Mouse (Mus musculus): ENCODE measurements at regions not wholly inside any gene's neighbourhood (a gene's known extent, or its start where the extent isn't known, plus 50 kb on each side); places are given as distances from the start of the nearest gene placed in this dataset.
"Not testable (repeated sequence)": the region's sequence is repeated elsewhere in the genome, so short reads cannot be mapped to it uniquely, and the experiment has no call there.

DNA sequence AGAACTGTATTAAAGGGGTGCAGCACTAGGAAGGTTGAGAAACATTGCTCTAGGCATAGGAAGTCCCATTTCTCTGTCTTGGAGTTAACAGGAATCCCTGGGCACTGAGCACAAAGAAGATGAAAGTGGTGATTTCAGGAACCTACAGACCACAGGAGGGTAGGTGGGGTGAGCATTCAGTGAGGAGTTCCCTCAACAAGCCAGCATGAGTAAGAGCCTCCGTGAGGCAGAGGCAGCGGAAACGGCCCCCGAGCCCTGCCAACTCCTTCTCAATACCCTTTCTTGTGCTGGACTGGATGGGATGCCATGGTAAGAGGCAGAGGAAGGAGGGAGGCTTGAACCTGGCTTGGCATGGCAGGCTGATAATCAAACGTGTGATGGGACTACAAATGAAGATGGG, 347.2 kb downstream of the Sox9 start:
- no peak for DNase-seq (ENCODE audit: low spot score in 2 of 2)

DNA sequence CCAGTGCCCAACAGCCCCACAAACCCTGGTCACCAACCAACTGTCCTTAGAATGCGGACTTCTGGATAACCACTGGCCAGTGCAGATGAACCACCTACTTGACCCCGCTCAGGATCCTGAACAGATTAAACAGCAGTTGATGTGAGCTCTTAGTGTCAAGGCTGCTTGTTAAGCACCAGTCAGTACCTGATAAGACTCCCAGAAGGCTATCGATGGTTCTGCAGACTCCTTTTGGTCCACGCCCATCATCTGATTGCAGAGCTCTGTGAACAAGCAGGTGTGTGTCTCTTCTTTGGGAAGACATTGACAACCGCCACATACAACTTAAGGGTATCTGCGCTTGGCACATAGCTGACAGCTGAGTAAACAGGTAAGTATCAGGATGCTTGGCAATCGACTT, 348.0 kb downstream of the Sox9 start:
- DNase-seq (ENCODE audit: low spot score in 2 of 2): no peak

DNA sequence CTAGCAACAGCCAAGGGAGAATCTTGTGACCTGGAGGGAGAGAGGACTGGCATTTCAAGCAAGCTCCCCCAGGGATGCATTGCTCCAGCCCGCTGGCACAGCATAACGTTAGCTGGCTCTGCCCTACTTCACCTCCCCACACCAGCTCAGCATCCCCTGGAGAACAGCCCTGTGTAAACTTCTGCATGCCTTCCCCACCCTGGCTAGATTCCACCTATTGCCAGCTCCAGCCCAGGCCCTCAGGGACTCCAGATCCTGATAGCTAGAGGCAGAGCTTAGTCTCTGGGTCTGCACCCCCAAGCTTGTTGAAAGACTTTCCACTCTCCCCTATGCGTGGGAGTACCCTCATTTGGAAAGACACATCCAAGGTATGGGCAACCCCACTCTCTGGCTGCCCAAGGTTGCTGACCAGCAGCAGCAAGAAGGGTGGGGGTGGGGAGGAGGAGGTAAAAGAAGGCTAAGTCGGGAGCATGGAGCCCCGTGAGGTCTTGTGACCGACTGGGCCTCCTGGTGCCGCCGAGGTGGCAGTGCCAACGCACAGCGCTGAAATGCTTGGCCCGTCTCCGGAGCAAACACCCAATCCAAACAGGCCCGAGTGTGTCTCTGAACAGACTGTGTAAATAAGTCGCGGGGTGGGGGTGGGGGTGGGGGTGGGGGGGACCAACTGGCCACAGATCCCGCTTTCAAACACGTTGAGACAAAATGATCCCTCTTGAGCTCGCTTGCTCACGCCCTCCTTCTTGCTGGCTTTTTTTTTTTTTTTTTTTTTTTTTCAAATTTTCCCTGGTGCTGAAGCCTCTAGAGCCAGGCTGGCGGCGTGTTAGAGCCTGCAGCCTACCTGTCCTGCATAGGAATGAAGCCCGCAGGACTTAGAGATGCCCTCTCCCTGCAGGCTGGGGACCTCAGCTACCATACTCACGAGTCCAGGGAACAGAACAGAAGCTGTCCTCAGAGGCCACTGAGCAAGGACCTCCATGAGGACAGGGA, 350.3 kb downstream of the Sox9 start:
- no peak for DNase-seq (ENCODE audit: low spot score in 2 of 2)

DNA sequence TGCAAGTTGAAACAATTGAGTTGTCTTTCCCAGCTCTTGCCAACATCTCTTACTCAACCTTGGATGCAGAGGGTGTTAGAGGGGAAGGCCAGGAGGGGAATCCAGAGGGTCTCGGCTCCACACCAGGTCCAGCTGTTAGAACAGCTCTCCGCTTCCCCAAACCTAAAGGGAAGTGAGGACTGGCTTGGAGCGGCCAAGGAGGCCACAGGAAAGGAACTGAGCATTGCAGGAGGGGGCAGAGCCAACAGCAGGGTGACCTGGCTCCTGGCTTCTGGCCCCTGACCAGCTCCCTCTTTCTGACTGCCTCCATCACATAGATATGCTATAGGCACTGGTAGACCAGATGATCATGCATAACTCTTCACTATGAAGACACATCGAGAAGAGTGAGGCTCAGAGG, 351.4 kb downstream of the Sox9 start:
- DNase-seq (ENCODE audit: low spot score in 2 of 2): no peak

DNA sequence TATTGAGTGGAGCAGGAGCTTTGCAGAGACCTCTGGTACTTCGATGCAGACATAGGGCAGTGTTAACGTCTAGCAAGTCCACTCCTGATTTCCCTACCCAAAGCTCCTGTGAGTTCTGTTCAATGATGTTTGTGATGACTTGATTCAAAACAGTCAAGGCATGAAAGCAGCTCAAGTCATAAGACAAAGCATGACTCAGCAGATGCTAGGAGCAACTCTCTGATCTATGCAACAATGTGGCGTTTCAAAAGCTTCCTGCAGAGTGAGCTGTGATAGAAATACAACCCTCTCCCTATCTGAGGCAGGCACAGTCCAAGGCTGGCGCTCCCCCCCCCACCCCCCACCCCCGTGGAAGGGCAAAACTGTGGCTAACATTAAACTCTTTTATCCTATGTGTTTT, 353.2 kb downstream of the Sox9 start:
- DNase-seq (ENCODE audit: low spot score in 2 of 2): no peak

DNA sequence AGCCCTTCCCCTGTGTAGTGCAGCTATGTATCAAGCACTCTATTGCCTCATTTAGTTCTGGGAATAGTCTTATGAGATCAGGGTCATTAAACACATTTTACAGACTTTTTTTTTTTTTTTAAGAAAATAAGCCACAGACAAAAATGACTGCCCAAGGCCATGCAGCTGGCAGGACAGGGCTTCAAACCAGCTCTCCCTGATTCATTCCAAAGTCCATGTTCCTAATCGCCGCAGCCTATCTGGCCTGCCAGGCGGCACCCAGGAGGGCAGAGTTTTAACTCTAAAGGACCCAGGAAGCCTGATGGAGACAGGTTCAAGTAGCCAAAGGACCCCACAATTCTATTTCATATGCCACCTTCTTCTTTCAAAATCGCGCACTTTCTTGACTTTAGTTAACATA, 356.4 kb downstream of the Sox9 start:
- no peak for DNase-seq (ENCODE audit: low spot score in 2 of 2)

DNA sequence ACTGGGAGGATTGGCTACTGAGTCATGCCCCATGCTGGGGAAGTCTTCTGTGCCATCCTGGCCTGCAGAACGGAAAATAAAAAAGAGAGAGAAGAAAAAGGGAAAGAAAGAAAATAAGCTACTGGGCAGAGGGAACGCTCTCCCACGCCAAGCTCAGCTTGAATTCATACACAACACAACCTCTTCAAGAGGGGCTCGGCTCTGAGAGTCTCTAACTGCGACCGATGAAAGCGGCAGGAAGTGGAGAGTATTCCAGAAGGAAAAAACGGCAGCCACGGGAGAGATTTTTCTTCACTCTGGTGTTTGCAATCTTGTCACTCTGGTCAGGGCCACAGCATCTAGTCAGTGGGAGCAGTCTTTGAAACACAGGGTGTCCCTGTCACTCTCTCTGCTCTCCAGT, 358.6 kb downstream of the Sox9 start:
- no peak for DNase-seq (ENCODE audit: low spot score in 2 of 2)

DNA sequence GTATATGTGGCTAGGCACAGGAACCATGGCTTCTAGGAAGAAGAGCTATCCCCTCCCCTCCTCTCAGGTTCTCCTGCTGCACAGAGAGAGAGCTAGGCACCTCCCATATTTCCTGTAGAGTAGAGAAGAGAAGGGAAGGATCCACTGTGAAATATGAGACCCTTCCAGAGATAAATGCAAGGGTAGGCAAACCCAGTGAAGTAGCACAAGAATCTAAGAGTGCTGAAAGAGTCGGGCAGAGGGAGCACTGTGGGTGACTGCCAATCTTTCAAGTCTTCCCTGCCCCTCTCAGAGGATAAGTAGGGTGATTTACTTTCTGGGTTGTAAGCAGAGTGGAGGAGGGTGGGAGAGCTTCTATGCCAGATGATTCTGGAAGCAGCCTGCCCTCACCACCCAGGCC, 360.8 kb downstream of the Sox9 start:
- DNase-seq (ENCODE audit: low spot score in 2 of 2): no peak

DNA sequence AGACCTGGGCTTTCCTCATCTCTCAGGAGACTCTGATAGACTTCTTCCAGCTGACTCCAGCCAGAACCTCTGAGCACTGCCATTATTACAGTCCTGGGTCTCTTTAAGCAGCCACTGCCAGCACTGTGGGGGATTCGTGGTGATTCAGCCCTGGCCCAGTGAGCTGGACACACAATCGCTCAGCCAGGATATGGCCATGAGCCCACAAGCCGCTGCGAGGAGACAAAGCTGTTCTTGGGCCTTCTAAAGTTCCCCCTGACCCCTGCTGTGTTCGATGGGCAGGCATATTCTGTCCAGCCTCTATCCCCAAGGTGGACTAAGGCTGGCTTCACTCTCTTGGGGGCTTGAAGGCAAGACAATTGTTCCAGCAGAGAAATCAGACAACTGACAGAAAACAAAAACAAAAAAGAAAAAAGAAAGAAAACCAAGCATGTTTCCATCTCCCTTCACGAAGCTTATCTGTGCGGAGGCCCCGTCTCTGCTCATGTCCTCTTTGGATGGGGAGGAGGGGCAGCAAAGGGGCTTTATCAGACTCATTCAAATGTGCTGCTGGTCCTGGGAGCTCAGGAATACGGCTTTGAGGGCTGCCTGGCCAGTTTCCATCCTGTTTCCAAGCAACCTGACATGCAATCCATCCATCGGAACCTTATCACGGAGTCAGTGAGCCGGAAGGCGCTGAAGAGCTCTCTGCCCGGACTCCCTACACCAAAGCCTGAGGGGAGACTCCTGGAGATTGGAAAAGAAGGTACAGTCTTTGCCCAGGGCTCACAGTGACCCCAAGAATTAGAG, 362.0 kb downstream of the Sox9 start:
- DNase-seq (ENCODE audit: low spot score in 2 of 2): peak in 1 of 2 experiments; percentile 71

DNA sequence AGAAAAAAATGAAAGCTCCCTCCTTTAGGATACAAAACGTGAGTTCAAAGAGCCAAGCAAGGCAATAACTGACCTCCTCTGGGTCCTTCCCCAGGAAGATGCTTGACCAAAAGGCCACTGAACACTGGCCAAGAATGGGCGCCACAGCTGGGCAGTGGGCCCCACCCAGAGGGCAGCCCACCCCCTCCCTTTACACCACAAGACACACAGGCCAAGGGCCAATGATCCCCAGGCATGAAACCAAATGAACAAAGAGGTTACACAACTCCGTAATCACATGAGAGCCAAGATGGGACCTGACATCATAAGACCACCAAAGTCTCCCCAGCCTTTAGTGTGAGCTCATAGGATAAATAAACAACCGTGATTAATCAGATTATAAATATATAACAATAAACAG, 363.7 kb downstream of the Sox9 start:
- no peak for DNase-seq (ENCODE audit: low spot score in 2 of 2)

DNA sequence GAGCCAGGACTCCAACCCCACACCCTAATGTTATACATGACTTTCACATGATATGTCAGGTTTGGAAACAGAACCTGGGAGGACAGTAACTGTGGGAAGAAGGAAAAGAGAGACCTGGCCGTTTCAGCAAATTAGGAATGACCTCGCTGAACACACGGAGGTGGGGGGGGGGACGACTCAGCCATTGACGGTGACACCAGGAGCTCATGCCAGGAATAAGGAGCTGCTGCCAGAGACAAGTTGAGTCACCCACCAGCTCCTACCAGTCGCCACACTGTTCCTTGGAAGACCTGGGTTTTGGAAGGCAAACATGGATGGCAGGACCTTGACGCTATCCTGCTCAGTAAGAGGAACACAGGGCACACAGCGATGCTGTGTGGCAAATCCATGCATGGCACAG, 364.7 kb downstream of the Sox9 start:
- no peak for DNase-seq (ENCODE audit: low spot score in 2 of 2)

DNA sequence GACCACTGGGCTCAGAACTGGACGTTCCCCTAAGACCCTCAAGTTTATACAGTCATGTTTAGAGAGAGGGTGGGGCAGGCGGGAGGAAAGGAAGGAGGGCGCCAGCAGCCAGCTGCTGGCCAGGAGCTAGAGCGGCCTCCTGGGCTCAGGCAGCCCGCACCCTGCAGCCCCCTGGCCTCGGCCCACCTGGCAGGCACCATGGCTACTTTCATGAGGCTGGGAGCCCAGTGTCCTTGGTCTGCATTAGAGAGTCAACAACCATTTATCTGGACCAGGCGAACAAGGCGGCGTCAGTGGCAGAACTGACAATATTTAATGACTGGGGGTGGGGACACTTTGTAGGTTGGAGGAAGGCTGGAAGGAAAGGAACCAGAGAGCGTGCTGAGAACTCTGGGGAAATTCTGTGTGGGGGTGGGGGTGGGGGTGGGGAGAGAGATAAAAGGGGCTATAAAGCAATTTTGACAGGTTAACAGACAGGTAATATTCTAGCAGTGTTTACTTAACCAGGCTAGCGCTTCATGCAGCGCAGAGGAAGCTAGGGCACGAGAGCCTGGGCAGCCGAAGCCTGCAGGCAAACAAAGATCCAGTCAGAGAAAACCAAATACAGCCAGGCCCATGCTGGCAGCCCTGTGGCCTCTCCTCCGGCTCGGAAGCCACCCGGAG, 365.6 kb downstream of the Sox9 start:
- no peak for DNase-seq (ENCODE audit: low spot score in 2 of 2)

DNA sequence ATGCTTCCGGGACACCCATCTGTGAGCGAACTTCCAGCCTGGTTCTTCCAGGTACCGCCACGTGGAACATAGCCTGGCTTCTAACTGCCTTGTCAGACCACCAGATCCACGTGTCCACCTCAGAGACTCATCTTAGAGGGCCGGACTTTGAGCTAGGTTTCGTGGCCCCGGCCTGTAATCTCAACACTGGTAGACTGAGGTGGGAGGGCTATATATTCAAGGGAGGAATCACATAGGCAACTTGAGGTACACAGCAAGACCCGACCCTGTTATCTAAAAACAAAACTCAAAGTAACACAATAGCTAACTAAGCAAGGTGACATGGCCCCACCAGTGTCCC, 366.1 kb downstream of the Sox9 start:
- no peak for DNase-seq (ENCODE audit: low spot score in 2 of 2)

DNA sequence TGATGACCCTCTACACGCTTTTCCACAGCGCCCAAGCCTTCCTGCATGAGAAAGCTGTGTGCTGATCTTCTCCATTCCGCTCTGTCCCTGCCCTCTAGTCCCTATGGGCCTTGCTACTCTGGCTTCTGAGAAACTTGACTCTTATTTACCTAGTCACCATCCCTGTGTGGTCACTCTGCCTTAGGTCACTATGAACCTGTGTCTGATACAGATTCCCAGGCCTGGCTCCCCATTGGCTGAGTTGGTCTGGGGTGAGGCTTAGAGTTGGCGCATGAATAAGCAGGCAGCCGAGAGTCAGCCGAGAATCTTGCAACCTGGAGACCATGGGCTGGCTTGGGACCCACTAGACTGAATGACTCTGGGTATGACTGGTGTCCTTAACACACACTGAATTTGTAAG, 373.5 kb downstream of the Sox9 start:
- no peak for DNase-seq (ENCODE audit: low spot score in 2 of 2)

DNA sequence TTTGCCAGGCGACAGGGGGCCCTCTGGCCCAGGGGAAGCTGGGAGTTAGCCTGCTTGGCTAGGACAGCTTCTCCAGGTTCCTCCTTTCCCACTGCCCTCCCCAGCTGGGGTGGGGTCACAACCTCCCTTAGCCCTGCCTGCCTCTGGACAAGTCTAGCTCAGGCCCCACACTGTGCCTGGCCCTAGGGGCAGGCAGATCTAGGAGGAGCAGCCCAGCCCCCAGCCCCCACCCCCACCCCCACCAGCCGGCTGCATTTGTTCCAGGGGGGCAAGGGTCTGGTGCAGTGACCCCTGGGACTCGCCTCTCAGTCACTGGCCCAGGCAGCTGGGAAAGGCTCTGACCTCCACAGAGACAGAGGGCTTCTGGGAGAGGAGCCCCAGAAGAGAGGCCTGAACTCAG, 381.9 kb downstream of the Sox9 start:
- DNase-seq (ENCODE audit: low spot score in 2 of 2): no peak

DNA sequence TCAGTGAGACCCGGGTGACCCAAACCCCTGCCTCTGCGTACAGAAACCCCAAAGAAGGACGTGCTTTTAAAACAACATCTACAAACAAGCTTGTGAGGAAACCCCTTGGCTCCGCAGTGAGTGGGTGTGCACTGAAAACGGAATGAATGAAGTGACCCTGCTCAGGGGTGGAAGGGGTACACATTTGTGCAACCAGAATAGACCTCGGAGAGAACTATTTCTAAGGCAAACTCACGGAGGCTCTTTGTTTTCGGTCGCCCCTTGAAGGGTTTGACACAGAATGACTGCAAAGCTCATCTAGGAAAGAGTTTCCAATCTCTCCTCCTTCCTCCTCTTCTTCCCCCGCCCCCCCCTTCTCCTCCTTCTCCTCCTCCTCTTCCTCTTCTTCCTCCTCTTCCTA, 382.5 kb downstream of the Sox9 start:
- DNase-seq (ENCODE audit: low spot score in 2 of 2): no peak

DNA sequence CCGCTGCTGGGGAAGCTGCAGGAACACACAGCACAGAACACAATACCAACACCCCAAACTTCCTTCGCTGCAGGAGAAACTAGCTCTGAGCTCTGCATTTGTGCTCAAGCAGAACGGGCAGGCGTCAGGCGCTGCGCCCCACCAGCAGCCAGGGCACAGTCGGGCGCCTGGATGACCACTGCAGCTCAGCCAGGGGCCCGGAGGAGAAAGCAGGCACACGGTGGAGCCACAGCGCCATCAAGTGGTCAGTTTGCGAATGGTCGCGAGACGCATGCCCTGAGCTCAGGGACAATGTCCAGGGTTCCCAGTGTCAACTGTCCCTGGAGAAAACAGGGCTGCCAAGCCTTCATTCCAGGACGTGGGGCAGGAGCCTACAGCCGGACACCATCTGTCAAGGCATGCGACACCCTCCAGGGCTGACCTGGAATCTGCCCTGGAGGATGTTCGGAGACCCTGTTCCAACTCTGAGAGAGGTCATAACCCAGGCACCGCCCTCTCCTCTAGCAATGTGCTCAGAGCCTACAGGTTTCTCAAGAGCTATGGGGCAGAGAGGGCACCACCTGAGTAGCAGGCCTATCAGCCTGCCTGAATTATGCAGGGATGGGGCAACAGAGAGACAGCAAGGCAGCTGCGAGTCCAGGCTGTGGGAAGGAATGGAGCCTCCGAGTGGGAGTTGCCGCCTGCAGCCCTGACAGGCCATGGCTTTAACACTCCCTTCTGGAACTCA, 383.2 kb downstream of the Sox9 start:
- peak; percentile 77 to 89 for DNase-seq (ENCODE audit: low spot score in 2 of 2)

DNA sequence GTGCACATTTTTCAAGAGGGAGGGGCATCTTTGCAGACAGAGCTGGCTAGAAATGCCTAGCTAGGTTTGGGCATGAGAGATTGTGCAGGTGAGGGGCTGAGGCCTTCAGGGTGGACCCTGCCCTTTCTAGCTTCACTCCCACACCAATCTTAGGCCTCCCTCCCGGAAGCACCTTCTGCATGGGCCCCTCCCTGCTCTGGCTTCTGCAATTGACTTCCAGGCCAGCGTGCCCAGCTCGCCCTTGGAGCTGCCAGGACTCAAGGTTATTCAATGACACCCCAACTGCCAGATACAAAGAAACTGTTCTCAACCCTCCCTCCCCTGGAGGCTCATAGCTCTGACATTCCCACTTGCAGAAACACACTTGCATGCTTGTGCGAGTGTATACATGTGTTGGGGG, 384.5 kb downstream of the Sox9 start:
- no peak for DNase-seq (ENCODE audit: low spot score in 2 of 2)

DNA sequence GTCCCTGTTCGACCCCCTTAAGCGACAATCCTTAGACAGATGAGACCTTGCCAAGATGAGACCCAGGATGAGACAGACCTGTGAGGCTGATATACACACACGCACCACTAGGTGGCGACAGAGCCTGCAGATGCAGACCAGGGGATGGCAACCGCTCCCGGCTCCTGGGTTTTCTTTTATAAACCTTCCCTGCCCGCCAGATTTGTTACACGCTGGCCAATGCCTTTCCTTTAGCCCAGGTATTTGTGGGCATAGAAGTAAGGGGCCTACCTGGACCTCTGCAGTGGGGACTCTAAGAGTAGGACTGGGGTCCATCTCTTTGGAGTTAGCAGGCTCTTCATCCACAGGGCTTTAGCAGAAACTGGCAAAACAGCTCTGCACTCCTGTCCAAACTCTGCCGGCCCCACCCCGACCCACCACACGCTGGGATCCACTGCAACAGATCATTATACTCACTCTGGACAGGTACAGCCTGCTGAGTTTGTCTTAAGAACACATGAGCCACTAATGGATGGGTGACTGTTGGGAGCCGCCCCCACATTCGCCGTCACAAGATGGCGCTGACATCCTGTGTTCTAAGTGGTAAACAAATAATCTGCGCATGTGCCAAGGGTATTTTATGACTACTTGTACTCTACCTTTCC, 390.6 kb downstream of the Sox9 start:
- peak in 1 of 2 experiments; percentile 76 for DNase-seq (ENCODE audit: low spot score in 2 of 2)

DNA sequence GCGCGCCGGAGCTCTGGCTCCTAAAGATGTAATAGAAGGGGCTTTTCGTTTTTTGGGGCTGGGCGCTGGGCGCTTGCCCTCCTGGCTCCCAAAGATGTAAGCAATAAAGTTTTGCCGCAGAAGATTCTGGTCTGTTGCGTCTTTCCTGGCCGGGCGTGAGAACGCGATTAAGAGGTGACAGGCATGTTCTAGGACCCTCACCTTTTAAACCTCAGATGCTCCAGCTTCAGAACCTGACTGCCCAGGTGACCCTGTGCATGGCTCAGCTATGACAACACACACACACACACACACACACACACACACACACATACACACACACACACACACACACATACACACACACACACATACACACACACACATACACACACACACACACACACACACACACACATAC, 391.3 kb downstream of the Sox9 start:
- not testable (repeated sequence) for DNase-seq (ENCODE audit: low spot score in 2 of 2)

DNA sequence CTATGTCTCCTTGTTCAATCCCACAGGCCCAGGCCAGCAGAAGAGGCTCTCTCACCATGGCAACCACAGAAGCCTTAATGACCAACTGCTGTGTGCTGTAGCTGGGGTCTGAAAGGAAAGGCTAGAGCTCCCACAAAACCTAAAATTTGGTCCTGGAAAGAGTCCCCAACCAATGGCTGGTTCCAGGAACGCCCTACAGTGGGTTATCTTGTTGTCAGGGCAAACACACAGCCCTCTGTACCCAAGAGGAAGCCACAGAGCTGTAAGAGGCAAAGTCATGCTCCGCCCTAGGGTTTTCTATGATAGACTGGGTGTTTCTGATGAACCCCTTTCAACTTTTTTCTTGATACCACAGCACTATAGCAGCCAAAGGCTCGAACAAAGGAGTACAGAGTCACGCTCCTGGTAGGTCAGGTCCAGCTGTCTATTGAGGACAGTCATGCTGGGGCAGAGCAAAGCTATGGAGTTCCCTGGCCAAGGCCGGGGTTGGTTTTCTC, 392.0 kb downstream of the Sox9 start:
- no peak for DNase-seq (ENCODE audit: low spot score in 2 of 2)

Data from cerebellum, postnatal 4 days (tissue).